Mouse (Mus musculus): ENCODE results near the gene 2310061I04Rik.

- no peak for TF ChIP-seq POLR2A (IDR thresholded peaks at IDR 0.05; ENCODE audit: low read depth, low read length)
- no peak for TF ChIP-seq CTCF (IDR thresholded peaks at IDR 0.05; ENCODE audit: extremely low read depth, insufficient read length, insufficient replicate concordance, low read depth, low read length)
These were observed 30.2 kb upstream of the 2310061I04Rik start for GRCm38 (mm10) chr17:35927471-35927870.

Data from small intestine, adult 2 months (tissue).